Mouse (Mus musculus) thymus, postnatal 0 days (tissue): ENCODE results near the gene Anapc5. TPM values are rescaled to one million over a fixed set of nuclear protein-coding genes. Genes with fewer than 3 reads are reported as not detected.

Experiments used
- DNase-seq: peaks from one replicate; pipeline ENCODE4 v3.0.0-alpha.2; 2015; ENCODE audit warnings: low spot score
- polyA plus RNA-seq: library from polyadenylated mRNA; unstranded; fragments of >200 nt; fragmentation: Nextera tagmentation; extraction: Ambion mirVana; gene quantifications from 2 replicates; pipeline ENCODE4 v1.2.1, GENCODE M21; 2015

The Anapc5 gene
- polyA plus RNA-seq, 1 experiment from 2014 or later, result 446 TPM

- peak; percentile 24 for DNase-seq
Observed at GRCm38 (mm10) chr5:122769101-122769568, 52.0 kb downstream of the Anapc5 start.

GRCm38 (mm10) chr5:122767283-122767682, 53.9 kb downstream of the Anapc5 start:
- DNase-seq, result no peak

GRCm38 (mm10) chr5:122764032-122764464, 57.1 kb downstream of the Anapc5 start:
- peak; percentile 23 for DNase-seq

- DNase-seq, result no peak
Observed at GRCm38 (mm10) chr5:122763271-122764031, 57.7 kb downstream of the Anapc5 start.

- DNase-seq, result no peak
Observed at GRCm38 (mm10) chr5:122756680-122757079, 64.5 kb downstream of the Anapc5 start.

- DNase-seq, result no peak
Observed at GRCm38 (mm10) chr5:122756144-122756543, 65.0 kb downstream of the Anapc5 start.

- DNase-seq, result no peak
Observed at GRCm38 (mm10) chr5:122755620-122756019, 65.5 kb downstream of the Anapc5 start.

- DNase-seq, result peak; percentile 57
Observed at GRCm38 (mm10) chr5:122754477-122754876, 66.7 kb downstream of the Anapc5 start.

- no peak for DNase-seq
Observed at GRCm38 (mm10) chr5:122747950-122748349, 73.2 kb downstream of the Anapc5 start.

GRCm38 (mm10) chr5:122743880-122744422, 77.2 kb downstream of the Anapc5 start:
- no peak for DNase-seq

Other genes starting within 250 kb of the Anapc5 start
- 10.9 and 12.5 TPM in 2 replicates for gene Ift81, start 206.8 kb downstream of the Anapc5 start, polyA plus RNA-seq
- 8.2 and 8.8 TPM in 2 replicates for gene P2rx7, start 177.4 kb downstream of the Anapc5 start, polyA plus RNA-seq
- gene P2rx4, start 113.8 kb downstream of the Anapc5 start, polyA plus RNA-seq, result 22.5 and 26.7 TPM in 2 replicates
- gene Camkk2, start 41.9 kb downstream of the Anapc5 start, polyA plus RNA-seq, result 24.7 and 27.1 TPM in 2 replicates
- gene Rnf34, start 28.7 kb upstream of the Anapc5 start, polyA plus RNA-seq, result 35.8 and 37.9 TPM in 2 replicates
- 29.6 and 31.8 TPM in 2 replicates for gene Kdm2b, start 168.5 kb upstream of the Anapc5 start, polyA plus RNA-seq
- gene Orai1, start 193.7 kb upstream of the Anapc5 start, polyA plus RNA-seq, result 16.1 and 17.3 TPM in 2 replicates
- gene Morn3, start 225.7 kb upstream of the Anapc5 start, polyA plus RNA-seq, result 0.58 and 0.60 TPM in 2 replicates
- gene Tmem120b, start 247.1 kb upstream of the Anapc5 start, polyA plus RNA-seq, result 33.2 and 35.9 TPM in 2 replicates